Mouse (Mus musculus) skeletal muscle tissue, adult 2 months (tissue): ENCODE measurements around the gene Nmur2.

Experiments used
- DNase-seq: peaks from one replicate; pipeline ENCODE4 v3.0.0-alpha.2; 2012; ENCODE audit warnings: low read depth, low spot score

Nmur2 gene

DNA sequence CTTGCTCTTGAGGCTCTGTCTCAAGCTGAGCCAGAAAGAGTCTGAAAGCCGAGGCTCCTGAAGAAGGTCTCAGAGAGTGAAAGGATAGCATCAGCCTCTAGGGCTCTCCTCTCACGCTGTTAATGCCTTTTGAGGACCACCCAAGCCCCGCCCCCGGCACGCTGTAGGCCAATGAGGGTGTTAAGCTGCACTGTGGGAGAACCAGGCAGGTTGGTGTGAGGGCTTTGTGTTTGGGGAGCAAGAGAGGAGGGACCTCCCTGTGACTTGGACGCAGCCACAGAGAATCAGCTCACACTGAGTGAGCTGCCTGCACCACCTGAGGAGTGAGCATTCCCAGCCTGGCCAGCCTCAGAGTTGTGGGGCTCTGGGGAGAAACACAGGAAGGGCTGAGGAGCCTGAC is at the start of gene Nmur2:
TSS of gene Nmur2 (minus strand) at position 94 of the 400 bp plus-strand sequence.
- DNase-seq: no peak

DNA sequence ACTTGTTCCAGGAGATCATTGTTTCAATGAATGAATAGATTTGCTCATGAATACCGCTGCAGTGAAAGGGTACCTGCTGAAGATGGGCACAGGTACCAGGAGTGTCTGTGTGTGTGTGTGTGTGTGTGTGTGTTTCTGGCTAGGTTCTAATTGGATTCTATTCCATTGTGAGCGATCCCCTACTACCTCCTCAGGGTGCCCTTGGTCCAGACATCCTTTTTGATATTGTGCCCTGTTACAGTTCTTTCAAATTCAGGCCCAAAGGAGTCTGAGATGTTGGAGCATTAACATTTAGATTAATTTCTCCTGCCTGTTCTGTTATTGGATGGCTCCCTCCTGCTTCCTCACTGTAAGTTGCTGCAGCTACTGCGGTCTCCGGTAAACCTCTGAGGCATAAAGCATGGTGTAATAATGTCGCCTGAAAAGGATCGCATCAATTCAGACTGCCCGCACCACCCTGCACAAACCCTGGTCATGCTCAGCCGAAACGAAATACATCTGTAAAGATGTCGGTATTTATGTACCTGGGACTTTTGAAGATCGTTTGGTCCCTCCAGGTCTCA is 48.4 kb upstream of the Nmur2 start:
- no peak for DNase-seq

DNA sequence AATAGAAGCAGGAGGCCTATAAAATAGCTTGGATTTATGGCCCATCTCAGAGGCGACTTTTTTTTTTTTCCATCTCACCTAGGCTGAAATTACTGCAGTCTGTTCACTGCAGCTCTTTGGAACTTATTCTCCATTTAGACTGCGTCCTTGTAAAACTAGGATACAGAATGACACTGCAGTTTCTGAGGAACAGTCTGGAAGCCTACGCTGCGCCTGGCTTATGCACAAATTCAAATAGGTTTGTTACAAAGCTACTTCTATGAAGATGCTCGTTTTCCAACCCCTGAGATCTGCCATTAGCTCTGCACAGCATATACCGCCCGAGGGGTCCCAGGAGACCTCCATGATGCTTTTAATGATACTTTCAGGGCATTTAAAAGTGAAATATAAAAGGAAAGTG is 31.3 kb upstream of the Nmur2 start:
- no peak for DNase-seq

DNA sequence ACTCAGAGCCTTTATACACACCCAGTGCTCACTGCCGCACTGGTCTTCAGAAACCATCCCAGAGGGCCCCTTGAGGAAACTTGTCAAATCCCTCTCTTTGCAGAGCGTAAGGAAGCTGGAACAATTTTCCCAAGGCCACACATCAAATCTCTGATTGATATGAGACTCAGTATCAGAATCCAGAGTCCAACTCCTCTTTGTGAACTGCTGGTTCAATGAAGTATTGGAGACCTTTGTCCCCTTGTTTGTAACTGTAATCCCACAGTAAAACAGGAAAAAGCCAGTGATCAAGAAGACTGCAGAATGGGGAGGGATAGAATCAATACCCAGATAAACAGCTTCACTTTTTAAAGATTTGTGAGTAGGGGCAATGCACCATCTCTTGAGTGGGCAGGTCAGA is 28.8 kb upstream of the Nmur2 start:
- DNase-seq: no peak

DNA sequence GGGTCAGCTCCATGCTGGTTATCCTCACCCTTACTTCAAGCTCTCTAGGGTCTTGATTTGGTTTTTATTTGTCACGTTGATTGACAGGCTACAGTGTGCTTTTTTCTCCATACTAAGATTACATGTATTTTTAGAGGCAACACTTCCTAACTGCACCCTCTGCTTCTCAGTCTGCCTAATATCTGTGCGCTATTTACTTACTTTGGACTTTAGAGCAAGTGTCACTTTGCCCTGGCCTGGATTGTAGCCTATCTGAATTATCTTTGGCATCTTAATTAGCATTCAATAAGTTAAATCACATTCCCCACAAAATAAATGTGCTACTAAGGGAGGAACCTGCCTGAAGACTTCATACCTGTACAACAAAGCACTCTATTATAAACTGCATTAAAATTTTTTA is 24.3 kb upstream of the Nmur2 start:
- DNase-seq: no peak

DNA sequence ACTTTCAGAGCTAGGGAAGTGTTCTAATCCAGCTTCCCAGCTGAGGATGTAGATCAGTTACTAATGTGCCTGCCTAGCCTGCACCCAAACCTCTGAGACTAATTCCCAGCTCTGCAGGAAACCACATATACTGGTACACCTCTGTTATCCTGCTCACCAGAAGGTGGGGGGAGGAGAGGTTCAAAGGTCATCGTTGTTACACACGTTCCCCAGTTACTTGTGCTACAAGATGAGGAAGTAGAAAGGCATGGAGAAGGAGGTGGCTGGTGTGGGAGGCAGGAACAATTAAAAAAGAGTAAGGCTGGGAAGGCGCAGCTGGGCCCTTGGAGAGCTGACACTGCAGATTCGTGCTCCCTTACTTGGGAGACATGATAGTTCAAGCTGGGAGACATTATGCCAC is 23.8 kb upstream of the Nmur2 start:
- DNase-seq: no peak

DNA sequence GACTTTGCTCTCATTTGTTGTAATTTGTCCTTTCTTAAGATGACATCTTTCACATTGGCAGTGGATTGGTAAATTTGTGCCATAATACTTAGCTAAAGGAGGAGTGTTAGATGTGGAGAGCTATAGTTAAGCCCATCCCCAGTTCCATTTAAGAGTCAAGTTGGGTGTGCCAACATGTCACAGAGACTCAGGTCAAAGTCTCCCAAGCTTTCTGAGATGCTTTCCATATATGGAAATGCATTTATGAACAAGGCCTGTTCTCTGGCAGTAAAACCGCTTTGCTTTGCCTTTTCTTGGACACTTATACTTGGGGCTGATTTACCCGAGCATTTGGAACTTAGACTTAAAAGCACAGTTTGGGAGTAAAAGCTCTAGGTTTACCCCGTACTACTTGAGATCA is 18.4 kb upstream of the Nmur2 start:
- DNase-seq: no peak

DNA sequence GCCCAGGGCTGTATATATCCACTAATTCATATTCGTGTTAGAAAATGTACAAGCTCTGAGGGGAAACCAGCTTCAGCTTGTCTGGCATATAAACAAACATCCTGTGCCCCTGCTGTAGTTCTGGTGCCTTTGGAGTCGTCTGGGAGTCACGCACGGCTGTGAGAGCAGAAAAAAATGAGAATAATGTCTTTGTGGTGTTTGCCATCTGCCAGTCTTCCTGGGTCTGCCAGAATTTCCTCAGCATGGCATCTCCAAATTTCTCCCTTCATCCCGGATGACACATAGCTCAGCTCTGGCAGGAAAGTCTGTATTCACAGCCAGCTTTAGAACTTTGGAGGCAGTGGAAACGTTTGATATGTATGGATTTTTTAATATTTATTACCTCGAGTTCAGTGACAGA is 13.6 kb upstream of the Nmur2 start:
- no peak for DNase-seq

DNA sequence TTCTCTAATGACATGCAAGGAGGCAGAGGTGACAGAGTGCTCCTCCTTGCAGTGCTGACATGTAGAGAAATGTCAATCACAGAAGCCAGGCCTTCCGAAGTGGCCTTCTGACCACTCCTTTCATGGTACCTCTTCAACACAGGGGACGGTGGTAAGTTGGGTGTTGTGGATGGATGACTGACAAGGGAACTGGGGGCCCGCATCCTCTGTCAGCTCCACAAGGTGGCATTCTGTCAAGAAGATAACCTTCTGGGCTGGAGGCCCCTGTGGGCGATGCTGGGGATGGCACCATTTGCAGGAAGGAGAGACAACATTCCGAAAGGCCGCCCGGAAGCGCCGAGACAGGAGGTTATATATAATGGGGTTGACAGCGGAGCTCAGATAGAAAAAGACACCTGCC is 14.0 kb downstream of the Nmur2 start:
- DNase-seq: no peak

DNA sequence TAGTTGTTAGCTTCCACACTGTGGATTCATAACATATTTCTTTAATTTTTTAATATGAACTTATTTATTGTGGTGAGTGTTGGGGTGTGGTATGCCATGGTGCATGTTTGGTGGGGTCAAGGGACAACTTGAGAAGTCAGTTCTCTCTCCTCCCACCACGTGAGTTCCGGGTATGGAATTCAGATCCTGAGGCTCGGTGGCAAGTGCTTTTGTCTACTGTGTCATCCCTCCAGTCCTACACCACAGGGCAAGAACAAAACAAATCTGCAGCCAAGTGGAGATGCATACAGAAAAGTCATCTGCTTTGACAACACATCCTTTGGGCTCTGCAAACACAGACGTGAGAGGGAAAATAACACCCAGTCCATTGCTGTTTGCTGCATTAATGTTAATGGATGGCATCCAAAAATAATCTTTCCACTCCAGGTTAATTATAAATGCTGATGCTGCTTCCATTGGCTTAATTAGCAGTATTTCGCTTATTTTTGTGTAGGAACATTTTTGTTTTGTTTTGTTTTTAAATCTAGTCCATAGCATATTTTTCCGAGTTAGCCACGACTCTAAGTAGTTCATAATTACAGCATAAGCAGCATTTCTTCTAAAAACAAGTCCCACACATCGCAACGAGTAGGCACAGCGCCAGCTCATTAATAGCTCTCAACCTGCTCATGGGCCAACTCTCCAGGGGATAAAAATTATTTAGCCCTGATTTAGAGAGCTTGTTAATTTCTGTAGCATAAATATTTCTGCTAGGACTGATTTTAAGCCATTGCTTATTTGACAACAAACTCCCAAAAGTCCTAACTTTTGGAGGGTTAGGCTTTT is 14.9 kb downstream of the Nmur2 start:
- DNase-seq: no peak

DNA sequence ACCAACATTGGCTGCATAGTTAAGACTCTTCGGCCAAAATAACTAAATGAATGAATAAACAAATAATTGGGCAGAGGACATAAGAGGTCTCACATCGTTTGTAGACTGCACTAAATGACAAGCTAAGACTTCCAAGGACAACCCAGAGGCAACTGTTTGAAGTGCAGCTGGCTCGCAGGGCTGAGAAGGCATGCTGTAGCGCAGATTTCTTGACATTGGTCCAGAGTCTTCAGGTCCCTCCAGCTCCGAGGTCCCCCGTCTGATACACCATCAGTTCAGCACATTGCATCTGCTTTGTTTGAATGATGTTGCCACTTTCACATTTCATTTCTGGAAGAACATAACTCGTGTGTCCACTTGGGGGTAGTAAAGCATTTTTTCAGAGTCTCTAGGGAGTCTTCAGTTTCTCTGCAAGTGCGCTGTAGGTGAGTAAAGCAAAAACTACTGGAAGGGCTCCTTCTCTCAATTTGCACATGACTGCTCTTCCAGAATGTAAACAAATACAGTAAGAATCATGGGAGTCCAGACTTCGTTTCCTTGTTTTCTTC is 27.2 kb downstream of the Nmur2 start:
- DNase-seq: no peak

DNA sequence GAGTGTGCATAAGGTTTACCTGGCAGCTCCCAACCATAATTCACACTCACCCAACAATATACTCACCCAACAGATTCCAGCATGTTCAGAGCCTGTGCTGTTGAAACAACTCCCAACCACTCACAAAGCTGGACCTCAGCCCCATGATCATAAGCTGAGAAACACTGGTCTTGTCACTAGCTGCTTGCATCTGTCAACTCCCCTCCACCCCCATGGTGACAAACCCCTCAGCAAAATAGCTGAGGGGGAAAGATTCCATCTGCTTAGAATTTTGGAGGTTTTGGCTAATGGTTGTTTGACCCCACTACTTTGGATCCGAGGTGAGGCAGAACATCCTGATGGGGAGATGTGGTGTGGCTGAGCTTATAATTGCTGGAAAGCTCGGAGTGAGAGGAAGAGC is 28.4 kb downstream of the Nmur2 start:
- DNase-seq: no peak

DNA sequence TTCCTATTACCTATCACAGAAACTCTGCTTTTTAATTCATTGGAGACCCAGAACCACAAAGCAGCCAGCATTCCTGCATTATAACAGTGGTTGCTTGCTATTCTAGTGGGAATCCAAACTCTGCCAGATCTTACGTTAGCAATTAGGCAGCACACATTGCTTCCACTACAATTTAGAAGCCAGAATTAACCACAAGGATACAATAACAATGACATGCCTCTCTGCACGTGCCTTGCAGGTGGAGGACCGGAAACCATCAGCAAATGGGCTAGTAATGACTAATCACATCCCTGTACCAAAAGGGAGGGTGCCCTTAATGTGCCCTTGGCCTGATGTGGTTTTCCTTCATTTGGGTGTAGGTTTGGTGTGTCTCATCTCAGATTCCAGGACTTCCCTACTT is 32.5 kb downstream of the Nmur2 start:
- DNase-seq: no peak

DNA sequence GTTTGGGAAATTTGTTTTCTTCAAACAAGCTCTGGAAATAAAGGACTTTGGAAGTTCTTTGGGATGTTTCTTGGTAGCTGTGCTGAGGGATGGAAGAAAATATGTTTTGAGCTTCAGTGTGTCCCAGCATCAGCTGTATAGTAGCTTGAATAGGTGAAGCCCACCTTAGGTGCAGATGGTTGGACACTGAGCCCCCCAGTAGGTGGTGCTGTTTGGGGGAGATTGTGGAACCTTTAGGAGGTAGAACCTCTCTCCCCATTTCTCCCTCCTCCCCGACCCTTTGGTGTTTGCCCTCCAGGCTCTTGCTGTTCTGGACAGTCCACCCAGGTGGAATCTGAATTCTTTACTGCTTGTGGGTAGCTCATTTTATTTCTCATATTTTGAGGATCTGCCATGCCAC is 48.0 kb downstream of the Nmur2 start:
- no peak for DNase-seq

DNA sequence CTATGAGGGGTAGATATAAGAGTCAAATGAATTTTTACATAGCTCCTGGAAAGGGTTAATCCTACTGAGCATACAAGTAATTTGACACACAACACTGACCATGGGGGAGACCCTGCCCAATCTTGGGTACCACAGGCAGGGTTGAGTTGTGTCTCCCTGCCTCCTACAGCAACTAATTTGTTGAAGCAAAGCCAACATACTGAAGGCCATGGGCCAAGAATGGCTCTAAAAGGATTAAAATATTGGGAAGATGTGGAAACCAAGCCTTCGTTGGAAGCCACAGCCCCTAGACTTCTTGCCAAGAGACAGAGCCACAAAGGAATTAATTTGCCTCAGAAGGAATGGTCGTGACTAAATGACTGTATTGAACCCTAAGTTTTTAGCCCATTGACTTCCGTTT is 48.7 kb downstream of the Nmur2 start:
- DNase-seq: no peak

DNA sequence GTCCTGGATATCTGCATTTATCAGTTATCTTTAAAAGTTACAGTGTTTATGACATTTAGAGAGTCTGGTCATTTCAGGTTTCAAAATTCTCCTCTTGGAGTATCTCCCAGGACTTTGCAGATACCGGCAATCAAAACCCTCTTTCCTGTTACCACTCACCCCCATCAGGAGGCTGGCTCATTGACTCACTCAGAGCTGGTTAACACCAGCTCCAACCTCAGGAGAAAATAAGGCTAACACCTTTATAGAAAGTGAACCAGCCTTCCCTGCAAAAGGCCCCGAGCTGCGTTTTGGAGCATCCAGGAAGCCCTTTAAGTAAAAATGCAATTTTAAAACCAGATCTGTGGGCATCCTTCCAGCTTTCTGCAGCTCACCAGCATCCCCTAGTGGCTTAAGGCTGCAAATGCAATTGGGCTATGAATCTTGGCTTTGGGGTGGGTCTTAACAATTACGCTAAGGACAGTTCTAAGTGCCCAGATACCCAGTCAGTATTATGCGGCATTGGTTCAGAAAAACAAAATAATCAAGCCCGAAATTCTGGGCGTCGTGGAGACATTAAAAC is 49.2 kb downstream of the Nmur2 start:
- no peak for DNase-seq

DNA sequence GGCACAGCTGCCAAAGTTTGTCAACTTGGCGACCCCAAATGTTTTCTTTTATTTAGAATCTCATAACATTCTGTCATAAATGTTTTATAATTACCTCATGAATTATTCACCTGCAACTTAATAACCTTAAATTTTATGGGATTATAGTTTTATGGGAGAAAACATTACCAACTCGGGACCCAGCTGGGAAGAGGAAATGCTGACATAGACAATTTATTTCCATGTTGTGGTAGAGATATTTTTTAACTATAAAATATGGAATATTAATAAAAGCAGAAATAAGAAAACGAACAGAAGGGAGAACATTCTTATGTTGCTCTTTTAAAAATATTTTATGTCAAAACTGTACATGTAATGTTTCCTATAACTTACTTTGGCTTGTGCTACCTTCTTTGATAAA is 56.2 kb downstream of the Nmur2 start:
- DNase-seq: no peak

DNA sequence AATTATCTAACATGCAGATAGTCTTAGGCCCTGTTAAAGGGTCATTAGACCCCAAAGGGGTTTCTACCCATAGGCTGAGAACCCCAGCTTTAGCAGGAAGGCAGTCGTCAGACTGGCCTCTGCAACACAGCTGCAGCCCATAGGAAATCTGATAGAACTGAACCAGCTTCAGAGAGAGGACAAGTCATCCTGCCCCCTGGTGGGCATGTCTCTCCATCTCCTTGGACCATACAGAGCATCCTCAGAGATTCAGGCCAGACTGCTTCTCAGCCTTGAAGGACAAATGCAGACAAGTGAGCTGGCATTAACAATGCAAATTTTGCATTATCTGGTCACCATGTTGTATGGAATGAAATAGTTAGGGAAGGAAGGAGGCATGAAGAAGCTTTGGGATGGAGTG is 59.2 kb downstream of the Nmur2 start:
- DNase-seq: no peak

DNA sequence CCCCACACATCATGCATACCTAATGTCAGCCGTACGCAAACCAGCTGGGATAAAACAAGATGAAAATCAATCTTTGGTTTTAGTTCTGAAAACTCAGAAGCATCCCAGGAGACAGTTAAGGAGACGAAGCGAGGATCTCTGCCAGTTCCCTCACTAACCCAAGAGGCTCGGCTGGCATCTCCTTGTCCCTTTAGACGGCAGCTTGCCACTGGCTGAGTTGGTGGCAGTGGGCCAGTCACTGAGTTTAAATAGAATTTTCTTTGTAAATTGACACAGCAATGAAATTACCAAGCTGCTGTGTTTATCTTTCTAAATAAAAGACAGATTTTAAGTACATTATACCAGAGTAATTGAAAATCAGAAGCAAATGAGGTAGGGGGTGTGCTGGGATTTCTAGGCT is 62.7 kb downstream of the Nmur2 start:
- DNase-seq: no peak
